Mouse (Mus musculus): ENCODE results near the gene Gdf1.

Gene Gdf1

DNA sequence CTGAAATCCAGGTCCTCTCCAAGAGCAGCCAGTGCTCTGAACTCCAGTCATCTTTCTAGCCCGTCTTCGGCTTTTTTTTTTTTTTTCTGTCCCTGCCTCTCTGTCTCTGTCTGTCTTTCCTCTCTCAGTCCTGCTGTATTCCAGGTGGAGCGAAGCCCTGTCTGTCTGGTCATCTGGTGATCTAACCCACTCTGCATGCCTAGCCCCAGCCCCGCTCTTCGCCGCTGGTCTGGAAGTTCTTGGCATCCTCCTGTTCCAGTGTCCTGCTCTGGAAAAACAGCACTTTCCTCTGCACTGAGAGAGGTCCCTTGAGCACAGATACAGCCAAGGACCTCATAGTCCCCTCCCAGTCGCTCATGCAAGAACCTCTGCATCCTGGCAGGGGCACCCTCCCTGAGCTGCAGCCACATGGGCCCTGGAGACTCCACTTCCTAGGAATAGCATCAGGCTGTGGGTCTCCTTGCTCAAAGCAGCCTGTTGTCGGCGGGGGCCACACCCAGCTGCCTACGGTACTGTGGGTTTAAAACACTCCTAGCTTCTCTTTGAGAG is 31.9 kb downstream of the Gdf1 start:
- WGBS, result 81% methylated on average over 10 of the region's 10 CpGs

DNA sequence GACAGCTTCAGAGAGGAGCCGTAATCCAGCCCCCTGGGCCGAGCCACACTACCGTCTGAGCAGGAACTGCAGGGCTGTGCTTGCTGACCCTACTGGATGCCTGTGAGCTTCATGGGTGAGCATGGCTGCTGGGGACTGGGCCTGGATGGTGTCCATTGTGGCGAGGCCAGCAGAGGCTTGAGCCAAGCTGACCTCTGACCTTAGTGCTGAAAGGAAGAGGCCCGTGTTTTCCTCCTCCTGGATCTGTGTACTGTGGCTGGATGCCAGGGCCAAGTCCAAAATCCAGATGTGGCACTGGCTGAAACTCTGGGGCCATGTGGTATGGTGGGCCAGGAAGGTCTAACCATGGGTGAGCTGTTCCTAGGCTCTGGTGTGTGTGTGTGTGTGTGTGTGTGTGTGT is 34.4 kb downstream of the Gdf1 start:
- 59% methylated on average over 5 of the region's 5 CpGs for WGBS

DNA sequence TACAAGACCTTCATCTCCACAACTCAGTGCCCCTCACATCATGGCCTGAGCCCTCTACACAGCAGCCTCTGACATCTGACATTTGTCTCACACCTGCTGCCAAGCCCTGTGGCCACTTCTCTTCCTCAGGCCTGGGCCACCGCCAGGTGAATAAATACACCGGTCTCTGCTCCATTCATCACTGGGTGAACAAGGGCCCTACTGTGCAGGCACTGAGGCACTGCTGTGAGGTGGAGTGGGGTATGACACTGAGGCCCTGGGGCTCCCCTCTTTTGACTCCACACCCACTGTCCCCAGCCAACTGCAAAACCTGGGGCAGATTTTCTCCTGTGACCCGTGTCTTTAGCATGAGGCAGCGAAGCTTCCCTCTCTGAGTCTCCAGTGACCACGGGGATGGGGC is 37.0 kb downstream of the Gdf1 start:
- WGBS, result 78% methylated on average over 5 of the region's 5 CpGs

DNA sequence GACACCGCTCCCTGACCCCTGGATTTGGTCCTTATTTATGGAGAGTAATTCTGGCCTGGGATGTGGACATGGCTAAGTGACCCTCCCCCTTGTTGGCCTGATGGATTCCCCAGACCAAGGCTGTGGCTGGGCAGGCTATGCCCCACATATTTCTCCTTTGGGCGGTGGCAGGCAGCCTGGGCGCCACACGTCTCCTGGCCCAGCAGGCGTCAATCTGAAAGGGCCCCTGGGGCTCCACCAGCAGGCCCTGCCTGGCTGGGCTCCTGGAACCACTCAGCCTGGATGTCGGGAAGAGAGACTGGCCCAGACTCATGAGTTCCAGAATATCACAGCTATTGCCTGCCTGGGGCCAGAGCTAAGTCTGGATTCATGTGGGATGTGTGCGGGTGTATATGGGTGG is 40.9 kb downstream of the Gdf1 start:
- WGBS, result 77% methylated on average over 7 of the region's 7 CpGs

DNA sequence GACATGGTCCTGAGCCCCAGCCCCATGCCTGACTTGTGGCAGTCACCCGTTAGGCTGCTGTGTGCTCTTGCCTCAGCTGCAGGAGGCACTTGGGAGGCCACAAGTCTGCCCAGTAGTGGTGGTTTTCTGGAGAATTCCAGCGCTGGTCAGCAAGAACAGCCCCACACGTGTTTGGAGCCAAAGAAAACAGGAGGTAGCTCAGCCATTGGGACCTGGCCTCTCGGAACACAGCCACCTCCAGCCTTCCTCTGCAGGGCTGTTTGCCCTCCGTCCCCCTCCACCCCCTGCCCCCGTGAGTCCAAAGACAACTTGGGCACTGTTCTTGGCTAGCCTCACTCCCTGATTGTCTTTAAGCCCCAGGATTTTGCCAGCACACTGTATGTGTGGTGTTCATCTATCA is 42.3 kb downstream of the Gdf1 start:
- 62% methylated on average over 6 of the region's 6 CpGs for WGBS

DNA sequence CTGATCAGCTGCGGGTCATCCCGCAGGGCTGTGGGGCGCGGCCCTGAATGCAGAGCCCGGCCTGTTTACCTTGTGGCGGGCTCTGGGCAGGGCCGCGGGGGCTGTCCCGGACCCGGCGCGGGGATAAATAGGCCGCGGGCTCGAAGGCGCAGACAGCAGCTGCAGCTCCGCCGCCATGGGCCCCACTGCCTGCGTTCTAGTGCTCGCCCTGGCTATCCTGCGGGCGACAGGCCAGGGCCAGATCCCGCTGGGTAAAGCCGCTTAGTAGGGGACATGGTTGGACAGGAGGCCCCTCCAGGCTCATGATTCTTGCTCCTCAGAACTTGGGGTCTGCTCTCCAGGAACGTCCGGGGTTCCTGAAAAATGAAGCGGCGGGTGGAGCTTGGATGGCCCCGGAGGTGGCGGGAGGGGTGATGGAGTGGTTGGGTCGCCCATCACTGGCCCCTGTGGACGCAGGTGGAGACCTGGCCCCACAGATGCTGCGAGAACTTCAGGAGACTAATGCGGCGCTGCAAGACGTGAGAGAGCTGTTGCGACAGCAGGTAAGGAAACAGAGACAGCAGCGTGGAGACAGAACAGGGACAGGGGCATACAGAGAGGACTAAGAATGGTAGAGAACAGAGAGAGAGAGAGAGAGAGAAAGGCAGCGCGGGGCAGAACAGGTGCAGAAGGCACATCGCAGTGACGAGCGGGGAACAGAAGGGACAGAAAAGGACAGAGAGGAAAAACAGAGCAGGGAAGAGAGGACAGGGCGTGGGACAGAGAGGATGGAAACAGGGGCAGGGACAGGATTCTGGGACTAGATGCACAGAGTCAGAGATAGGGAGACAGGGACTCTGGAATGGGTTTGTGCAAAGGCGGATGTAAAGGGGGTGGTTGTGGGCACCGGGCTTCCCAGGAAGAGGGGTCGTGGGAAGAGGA is 44.0 kb downstream of the Gdf1 start, which contains the start of gene Comp:
Gene Comp (plus strand): TSS at position 162 of the 921 bp plus-strand sequence.
- 12% methylated on average over 47 of the region's 47 CpGs for WGBS

DNA sequence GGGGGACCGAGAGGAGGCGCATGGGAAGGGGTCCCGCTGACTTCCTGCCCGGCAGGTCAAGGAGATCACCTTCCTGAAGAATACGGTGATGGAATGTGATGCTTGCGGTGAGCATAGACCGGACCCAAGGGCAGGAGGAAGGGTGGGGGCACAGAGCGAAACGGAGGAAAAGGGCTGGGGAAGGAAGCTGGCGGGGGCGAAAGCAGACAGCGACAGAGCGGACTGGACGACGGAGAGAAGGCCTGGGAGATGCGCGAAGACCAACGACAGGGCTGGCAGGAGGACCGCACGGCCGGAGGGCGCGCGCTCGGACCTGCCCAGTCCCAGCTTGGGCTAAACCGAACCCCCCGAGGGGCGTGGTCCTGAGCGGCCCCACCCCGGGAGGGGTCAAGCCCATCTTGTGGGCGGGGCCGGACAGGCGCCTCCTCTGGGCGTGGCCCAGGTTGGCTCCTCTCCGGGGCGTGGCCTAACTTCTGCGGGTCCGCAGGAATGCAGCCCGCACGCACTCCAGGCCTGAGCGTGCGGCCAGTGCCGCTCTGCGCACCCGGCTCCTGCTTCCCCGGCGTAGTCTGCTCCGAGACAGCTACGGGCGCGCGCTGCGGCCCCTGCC is 44.8 kb downstream of the Gdf1 start:
- 1% methylated on average over 49 of the region's 53 CpGs for WGBS

DNA sequence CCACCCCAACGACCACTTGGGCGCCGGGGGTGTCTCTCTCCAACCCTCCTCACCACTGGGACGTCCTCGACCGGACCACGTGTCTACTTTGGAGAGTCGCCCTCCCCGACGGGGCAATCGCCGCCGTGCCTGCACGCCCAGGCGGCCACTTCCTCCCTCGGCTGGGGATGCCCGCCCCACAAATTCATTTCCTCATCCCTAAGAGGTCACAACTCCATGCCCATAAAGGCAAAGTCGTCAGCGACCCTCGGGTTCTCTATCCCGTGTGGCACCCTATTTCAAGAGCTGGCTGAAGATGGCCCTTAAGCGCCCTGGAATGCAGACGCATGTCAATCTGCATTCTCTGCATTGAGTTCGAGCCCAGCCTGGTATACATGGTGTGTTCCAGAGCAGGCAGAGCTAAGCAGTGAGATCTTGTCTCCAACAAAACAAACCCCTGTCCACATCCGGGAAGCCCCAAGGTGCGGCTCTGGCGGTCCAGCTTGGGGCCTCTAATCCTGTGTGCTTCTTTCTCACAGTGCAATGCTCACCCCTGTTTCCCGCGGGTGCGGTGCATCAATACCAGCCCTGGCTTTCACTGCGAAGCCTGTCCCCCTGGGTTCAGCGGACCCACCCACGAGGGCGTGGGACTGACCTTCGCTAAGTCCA is 45.7 kb downstream of the Gdf1 start:
- WGBS, result 5% methylated on average over 35 of the region's 35 CpGs

DNA sequence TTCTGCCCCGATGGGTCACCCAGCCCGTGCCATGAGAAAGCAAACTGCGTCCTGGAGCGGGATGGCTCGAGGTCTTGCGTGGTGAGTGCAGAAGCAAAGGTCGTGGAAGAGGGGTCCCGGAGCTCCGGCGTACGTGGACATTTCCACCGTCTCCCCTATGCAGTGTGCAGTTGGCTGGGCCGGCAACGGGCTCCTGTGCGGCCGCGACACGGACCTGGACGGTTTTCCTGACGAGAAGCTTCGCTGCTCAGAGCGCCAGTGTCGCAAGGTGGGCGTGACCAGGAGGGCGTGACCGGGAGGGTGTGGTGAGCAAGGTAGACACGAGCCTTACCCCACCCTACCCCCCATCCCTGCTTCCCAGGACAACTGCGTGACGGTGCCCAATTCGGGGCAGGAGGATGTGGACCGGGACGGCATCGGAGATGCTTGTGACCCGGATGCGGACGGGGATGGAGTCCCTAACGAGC is 46.7 kb downstream of the Gdf1 start:
- WGBS, result 3% methylated on average over 37 of the region's 37 CpGs

DNA sequence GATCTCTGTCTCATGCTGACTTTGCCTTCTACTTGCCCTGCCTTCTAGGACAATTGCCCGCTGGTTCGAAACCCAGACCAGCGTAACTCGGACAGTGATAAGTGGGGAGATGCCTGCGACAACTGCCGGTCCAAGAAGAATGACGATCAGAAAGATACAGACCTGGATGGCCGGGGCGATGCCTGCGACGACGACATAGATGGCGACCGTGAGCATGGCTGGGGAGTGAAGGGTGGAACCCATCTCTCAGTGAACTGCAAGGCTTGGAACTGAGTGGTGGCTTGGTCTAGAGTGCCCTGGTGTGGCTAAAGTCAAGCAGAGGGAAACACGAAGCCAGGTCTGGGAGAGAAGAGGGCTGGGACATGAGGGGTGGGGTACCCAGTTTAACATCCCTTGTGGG is 47.4 kb downstream of the Gdf1 start:
- WGBS, result 16% methylated on average over 15 of the region's 15 CpGs

DNA sequence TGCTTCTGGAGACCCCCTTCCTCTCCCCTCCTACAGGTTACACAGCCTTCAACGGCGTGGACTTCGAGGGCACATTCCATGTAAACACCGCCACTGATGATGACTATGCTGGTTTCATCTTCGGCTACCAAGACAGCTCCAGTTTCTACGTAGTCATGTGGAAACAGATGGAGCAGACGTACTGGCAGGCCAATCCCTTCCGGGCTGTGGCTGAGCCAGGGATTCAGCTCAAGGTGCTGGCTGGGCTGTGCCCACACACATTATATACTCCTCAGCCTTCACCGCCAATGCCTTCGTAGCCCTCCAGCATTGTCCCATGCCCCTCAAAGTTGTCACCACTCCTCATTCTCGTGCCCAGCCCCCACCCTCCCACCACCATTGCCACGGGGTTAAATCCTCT is 50.5 kb downstream of the Gdf1 start:
- WGBS, result 59% methylated on average over 12 of the region's 12 CpGs
